Mouse (Mus musculus): ENCODE data around the gene Kirrel3. TPM values are rescaled to one million over a fixed set of nuclear protein-coding genes. Genes with fewer than 3 reads are reported as not detected.

The Kirrel3 gene
- total RNA-seq, 2 experiments from 2014 or later, result 0.88 to 1.6 TPM

- DNase-seq, result peak; percentile 64
Measured at GRCm38 (mm10) chr9:34837700-34838462, 352.2 kb downstream of the Kirrel3 start.

- DNase-seq, result no peak
Measured at GRCm38 (mm10) chr9:34843275-34843965, 357.7 kb downstream of the Kirrel3 start.

GRCm38 (mm10) chr9:34846440-34846839 is 360.7 kb downstream of the Kirrel3 start:
- no peak for DNase-seq

DNA sequence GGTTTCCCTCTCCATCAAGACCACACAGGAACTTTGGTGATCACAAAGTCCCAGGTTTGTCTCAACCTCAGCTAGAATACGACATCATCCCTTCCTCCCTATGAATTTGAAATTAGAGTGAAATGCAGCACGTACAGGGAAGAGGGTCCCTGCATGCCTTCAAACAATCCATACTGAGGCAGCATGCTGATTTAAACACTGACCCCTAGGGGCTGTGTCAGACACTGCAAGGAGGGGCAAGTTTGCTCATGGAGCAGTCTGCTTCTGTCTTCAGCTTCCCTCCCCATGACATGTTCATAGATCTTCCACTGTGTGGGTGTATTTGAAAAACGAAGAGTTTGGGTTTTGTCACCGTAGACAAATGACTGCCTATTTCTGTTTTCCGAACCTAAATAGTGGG is 362.0 kb downstream of the Kirrel3 start:
- peak; percentile 29 for DNase-seq

DNA sequence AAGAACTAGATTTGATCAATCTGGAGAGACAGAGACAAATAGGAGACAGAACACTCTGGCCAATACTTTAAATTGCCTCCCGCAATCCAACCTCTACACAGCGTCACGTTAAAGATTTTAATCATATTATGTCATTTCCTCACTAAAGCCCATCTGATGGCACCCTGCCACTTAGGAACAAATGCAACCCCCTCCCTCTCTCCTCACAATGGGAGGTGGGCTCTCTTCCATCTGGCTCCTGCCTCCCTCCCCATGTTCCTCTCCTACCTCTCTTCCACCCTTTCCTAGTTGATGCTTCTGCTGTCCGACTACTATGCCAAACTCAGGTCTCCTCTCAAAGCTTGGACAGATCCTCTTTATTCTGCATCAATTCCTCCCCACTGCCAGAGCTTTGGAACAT is 365.4 kb downstream of the Kirrel3 start:
- no peak for DNase-seq

DNA sequence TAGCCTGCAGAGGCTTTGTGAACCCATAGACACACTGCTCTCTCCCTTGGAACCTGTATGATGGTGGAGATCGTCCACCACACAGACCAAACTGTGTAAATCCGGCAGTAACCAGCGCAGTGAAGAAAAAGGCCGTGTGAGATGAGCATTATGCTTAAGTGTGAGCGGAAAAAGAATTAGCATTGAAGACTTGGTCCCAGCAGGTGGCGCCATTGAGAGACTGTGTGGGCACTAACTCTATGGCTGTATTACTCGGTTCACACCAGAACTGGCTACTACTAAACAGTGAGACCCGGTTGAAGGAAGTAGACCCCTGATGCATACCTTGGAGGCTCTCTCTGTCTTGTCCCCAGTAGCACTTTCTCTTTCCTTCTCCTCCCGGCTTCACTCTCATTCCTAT is 371.9 kb downstream of the Kirrel3 start:
- DNase-seq, result peak; percentile 26

DNA sequence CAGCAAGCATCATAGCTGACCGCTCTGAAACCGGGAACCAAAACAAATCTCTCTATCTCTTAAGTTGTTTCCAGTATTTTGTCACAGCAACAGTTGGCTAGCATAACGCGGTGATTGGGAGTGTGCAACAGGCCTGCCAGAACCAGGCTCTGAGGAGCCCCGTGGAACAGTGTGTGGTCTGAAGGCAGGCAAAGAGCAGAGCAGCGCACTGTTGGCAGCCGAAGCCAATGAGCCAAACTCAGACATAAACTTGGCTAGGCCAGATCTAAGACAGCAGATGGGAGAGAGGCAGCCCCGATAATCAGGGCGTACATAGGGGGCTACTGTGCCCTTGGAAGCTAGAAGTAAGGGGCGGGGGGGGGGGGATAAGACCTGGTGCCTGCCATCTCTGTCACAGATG is 372.4 kb downstream of the Kirrel3 start:
- DNase-seq, result no peak

DNA sequence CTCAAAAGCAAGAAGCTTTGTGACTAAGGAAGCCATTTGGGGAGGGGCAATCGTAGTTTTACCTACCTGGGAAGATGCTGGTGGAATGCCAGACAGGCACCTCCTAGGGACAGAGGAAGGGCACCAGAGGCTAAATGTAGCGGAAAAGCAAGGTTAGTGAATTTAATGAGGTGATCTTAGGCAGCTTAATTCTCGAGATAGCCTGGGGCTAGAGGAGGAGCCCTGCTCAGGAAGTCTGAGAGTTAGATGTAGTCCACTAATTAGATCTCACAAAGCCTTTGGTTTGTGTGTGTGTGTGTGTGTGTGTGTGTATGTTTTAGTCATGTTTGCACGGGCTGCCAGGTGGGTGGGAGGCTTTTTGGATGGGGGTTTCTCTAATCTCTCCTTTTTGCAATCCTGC is 375.2 kb downstream of the Kirrel3 start:
- no peak for DNase-seq

DNA sequence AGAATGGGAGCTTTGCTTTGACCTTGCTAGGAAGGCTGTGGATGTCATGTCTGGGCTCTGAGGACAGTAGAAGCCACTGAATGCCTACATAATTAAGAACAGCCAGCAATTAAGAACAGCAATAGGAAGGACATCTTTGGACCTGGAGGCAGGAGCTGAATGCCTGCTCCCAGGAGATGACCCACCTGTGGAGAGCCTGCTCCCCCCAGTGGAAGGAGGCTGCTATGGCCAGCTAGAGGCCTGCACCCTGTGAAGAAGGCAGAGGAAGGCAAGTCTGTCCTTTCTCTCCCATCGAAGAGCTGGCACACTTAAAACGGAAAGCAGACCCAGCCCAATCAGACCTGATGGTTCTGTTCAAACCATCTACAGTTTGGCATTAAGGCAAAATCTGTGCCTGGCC is 376.1 kb downstream of the Kirrel3 start:
- peak; percentile 48 for DNase-seq

DNA sequence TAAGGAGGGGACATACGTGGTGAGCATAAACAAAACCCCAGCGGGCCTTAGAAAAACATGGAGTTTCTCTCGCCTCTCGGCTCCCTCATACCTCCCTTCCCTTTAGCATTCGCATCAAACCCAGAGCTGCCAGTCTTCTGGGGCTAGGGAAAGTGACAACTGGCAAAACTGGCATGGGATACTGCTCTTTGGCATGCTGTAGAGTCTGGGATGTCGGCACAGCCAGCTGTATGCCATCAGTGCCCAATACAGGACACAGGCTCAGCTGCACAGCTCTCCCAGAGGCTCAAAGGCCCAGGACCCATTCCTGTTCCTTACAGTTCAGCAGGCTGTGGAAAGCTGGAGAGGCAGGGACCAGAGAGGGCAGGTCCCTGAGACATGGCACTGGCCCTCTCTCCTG is 379.9 kb downstream of the Kirrel3 start:
- DNase-seq, result no peak

DNA sequence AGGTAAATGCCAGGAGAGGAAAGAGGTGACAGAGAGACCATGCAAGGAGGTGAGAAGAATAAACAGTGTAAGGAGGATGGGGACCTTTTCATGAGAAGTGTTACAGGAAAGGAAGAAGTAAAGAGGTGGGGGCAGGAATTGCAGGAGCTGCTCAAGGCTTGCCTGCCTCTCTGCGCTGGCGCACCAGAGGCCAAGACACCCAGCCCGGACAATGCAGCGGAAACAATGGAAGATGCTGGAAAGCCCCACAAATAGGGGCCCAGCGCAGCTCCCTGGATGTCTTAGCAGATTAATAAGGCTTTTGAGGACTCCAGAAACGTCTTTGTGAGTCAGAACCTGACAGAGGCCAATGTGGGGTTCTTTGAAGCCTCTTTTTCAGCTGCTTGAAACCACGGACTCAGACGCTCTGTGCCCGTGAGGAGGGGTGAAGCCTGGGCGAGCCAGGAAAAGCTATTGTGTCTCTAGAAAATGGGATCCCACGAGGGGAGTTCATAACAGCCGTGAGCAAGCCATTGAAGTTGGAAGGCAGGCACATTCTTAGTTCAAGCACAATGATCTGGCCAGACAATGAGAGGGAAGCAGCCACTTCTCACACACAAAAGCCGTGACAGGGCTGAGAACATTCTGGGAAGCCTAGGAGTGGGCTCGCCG is 385.7 kb downstream of the Kirrel3 start:
- DNase-seq, result no peak

DNA sequence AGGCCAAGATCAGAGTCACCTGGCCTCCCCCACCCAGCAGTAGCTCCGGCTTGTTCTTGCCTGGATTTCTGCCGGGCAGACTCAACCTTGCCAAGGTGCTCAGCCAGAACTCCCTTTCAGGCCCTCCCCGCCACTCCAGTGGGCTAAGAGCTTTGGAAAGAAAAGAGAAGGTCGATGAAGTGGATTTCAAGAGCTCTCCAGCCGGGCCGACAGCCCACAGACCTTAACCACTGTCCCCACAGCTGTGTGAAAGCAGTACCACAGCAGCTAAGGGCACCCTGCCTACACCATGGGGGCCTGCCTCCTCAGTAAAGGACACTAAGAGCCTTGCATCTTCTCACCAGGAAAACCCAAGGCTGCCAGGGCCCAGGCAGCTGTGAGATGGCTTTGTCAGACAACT is 389.5 kb downstream of the Kirrel3 start:
- no peak for DNase-seq

DNA sequence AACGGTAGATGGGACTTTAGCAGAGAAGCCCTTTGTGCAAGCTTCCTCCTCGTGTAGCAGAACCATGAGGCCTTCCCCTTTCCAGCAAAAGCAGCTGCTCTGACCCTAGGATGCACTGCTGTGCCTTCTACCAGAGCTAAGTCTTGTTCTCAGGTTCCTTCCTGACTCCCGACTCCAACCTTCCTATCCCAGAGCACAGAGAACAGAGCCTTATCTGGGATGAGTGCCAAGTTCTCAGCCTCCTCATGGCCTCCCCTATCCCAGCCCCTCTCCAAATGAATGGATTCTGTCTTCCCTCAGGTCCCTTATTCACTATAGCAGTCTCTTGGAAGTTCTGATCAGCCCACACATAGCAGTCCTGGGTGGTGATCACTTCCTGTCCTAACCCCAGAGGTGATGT is 391.5 kb downstream of the Kirrel3 start:
- no peak for DNase-seq

GRCm38 (mm10) chr9:34877799-34878198 is 392.1 kb downstream of the Kirrel3 start:
- DNase-seq, result no peak

DNA sequence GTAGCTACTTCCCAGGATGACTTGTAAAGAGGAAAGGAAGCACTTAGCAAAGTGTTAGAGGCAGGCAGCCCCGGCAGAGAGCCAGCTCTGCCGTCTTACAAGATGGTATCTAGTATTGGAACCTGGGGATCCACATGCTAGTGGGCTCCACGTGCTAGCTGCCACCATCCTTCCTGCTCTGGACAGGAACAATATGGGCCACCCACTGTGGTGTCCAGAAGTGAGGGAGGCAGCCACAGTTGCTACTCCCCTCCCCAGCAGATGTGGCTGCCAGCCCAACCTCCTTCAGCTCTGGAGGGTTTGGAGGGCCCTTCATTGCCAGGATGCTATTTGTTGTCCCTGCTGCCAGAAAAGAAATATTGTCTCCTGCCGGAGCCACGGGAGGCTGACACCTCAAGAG is 396.1 kb downstream of the Kirrel3 start:
- no peak for DNase-seq

GRCm38 (mm10) chr9:34882211-34882610 is 396.5 kb downstream of the Kirrel3 start:
- DNase-seq, result no peak

DNA sequence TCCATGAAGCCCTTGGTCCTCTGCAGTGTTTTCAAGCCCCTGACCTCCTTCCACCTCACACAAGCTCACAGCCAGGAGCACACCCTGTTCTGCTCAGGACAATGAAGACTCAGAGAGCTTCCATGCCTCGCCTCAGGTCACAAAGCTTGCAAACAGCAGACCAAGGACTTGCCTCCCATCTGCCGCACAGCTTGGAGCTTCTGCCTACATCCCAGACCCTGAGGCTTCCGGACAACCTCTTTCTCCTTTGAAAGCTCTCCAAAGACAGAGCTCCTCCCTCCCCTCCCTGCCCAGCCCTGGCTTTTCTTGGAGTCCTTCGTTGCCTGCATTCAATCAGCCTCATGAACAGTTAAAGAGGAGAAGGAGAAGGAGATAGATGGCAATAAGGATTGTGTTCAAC is 397.4 kb downstream of the Kirrel3 start:
- no peak for DNase-seq

- no peak for DNase-seq
Measured at GRCm38 (mm10) chr9:34884325-34884724, 398.6 kb downstream of the Kirrel3 start.

DNA sequence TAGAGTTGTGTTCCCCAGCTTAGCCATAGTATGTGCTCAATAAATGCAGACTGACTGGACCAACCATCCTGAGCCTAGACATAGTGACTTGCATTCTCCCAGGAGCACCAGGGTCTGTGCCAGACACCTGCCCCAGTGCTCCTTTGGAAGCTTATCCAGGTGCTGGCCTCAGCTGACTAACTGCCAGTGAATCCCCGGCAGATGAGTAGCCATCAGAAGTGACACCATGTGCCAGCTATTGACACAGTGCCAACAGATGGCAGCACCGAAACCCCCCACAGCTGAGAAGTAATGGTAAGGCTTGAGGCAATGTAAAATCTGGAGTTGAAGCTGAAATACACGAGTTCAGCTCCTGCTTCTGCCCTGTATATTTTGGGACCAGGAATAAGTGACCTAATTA is 399.2 kb downstream of the Kirrel3 start:
- no peak for DNase-seq

DNA sequence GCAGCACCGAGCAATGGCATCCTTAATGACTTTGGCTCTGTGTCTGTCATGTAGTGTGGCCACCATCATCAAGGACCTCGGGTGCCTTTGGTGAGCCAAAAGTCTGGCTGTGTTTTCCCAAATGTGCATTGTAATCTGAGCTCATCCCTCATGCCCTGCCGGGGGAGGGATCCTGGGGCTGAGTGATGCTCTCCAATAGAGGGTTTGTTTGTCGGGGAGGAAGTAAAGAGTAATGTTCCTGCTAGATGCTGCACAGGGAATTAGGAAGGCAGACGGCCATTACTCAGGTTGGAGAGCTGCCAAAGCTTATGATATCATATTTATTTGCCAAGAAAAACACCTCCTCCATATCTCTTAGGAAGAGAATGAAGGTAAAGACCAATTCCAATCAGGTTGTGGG is 401.1 kb downstream of the Kirrel3 start:
- no peak for DNase-seq

DNA sequence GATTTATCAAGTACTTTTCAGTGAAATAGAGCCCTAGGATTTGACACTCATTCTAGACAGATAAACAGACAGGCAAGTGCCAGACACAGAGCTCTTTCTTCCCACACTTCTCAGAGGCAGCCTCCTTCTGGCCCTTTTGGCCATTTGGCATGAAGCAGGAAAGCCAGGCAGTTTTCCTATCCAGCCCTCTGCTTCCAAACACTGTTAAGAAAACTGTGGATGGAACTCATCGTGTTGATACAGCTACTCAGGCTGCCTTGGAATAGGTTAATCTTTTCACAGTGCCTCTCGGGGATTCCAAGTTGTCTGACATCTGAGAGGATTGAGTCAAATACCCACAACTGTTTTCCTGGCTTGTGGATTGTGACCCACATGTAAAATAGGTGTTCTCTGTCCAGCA is 401.5 kb downstream of the Kirrel3 start:
- DNase-seq, result no peak

DNA sequence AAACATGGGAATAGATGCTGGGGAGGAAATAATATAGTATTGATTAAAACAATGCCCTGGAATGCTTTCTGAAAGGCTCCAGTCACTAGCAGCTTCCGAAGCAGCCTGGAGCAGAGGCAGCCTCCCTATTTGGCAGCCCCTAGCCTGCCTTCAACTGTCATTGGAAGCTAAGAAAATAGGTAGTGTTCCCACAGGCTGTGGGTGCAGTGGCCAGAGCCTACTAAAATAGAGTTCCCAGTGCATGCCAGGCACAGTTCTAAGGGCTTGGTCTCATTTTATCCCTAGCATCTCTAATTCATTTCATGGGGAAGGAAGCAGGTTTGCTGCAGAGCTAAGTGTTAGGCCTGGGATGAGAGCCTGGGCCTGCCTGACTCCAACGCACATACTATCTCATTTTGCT is 402.6 kb downstream of the Kirrel3 start:
- DNase-seq, result no peak

DNA sequence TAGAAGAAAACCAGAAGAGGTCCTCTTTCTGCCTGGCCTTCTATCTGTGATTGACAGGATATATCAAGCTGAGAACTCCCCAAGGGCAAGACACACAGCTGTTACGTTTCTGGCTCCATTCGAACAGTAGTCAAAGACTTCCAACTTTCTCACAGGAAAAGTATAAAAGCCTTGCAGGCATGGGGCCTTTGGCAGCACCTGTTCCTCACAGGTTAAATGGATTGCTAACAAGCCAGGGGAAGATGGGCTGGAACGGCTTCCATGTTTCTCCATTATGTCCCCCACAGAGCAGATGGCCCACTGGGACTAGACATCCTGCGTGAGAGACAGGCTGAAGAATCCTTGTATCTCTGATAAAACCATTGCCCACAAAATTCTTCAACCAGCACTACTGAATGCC is 415.5 kb downstream of the Kirrel3 start:
- DNase-seq, result no peak

DNA sequence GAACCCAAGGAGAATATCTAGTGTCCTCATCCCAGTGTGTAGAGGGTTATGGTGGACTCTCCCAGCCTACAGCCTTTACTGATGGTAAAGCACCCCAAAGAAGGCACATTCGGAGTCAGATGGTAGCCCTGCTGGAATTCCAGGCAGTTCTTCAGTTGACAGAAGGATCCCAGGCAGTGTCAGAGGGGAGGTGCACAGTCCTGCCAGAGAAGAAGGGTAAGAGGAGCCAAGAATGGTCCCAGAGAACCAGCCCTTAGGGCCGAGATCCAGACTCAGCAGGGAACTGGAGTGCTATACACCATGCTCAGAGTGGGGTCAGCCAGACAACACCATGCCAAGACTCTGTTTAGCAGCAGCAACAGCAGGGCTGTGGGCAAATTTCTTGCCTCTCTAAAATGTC is 416.2 kb downstream of the Kirrel3 start:
- no peak for DNase-seq
